Mouse (Mus musculus): ENCODE measurements around the gene Ppbp.
"Not testable (repeated sequence)": the region's sequence is repeated elsewhere in the genome, so short reads cannot be mapped to it uniquely, and the experiment has no call there.

Gene Ppbp

DNA sequence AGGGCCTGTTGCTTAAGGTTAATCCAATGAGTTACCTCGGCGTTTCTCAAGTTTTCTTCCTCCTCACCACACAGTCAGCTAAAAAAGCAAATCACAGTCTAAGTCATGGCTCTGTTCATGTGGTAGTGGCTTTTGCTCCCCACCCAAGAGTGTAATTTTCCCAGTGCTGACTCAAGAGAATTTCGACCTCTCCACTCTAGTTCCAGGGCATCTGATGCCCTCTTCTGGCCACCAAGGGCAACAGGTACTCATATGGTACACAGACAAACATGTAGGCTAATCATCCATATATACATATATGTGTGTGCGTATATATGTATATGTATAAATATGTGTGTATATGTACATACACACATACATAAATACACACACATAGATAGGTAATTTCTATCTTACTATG lies 19.8 kb downstream of the Ppbp start:
- no peak for DNase-seq (ENCODE audit: low read depth)

DNA sequence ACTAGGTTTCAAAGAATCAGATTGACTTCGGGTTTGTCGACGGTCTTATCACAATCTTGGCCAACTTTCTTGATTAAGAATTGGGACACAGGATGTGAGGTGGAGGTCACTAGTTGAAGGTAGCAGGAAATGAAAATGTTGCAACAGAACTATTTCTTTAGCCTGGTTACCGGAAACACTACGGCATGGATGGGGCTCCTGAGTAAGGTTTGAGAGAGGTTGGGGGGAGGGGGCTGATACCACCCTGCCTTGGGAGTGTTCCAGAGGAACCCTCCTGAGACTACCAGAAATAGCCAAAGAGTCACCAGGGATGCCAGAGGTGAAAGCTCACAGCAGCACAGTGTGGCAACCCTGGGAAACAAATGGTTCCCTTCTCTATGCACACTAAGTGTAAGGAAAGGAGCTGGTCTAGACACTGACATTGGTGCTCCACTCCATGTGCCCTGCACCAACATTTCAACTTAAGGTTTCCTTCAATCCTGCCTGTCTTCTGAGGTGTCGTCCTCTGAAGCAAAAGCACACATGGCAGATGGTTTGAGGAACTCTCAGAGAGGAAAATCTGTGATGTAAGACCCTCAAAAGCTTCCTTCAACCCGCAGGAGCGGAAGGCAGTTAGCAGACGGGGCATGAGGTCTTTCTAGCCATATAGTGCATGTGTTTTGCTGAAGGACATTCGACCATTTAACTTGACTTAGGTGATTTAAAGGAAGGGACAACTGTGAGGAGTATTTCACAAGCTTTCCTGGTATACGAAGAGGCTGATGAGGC lies 21.2 kb downstream of the Ppbp start:
- DNase-seq (ENCODE audit: low read depth), result no peak

DNA sequence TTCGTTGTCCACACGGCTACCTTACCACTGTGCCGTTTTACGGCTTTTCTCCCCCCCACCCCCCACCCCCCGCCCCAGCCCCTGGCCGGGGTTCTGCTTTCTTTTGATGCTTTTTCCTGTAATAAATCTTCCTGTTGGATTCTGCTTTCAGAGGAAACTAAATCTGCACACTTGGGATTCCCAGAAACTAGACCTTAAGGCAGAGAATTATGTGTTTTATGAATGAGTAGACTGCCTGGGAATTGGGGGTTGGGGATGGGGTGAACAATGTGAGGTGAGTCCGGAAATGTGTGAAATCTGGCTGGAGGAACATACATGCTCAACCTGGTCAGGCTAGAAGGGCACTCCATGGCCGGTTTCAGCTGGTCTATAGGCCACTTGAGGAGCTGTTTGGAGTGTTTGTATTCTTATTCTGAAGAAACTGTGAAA lies 21.8 kb downstream of the Ppbp start:
- no peak for DNase-seq (ENCODE audit: low read depth)

DNA sequence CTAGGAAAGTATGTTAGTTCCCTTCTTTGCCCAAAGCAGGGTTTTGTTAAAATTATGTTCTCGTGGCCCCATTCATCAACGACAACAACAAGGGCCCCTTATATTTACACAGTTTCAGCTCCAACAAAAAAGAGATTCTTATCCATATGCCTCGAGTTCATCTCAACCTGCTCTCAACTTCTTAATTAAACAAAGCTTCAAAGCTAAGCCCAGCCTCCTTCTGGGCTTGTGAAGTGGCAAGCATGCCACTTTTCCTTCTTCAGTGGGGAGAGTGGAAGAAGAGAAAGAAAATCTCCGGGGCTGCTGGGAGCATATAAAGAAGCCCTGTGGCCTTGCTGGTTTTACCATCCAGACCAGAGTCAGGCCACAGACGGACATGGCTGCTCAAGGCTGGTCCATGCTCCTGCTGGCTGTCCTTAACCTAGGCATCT lies 25.9 kb downstream of the Ppbp start, which contains the start of gene Cxcl15:
Gene Cxcl15, plus strand, starts transcription at position 340 of the 431 bp plus-strand sequence.
- DNase-seq (ENCODE audit: low read depth), result no peak

DNA sequence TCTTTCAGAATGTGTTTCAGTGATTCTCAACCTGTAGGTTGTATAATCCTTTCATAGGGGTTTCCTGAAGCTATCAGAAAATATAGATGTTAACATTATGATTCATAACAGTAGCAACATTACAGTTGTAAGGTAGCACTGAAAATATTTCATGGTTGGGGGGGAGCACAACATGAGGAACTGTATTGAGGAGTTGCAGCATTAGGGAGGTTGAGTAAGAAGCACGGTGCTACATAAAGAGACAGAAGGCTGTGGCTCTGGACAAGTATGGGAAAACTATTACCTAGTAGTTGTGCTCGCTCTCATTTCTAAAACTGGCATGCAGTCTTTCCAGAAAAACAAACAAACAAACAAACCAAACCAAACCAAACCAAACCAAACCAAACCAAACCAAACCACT lies 27.1 kb downstream of the Ppbp start:
- not testable (repeated sequence) for DNase-seq (ENCODE audit: low read depth)

DNA sequence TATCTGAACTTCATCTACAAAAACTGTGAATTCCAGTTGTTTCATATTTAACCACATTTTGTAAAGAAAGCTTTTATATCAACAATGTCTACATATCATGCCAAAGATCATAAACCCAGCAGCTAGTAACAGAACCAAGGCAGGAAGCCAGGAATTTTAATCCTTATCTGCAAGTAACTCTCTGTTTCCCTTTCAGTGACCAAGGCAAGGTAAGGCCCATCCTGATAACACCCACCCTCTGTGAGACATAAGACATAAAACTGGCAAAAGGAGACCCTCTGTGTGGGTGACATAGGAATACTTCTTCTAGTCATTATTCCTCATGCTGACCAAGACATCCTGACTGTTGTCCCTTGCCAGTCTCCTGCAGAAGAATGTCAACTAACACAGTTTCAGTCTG lies 36.3 kb downstream of the Ppbp start:
- no peak for DNase-seq (ENCODE audit: low read depth)

DNA sequence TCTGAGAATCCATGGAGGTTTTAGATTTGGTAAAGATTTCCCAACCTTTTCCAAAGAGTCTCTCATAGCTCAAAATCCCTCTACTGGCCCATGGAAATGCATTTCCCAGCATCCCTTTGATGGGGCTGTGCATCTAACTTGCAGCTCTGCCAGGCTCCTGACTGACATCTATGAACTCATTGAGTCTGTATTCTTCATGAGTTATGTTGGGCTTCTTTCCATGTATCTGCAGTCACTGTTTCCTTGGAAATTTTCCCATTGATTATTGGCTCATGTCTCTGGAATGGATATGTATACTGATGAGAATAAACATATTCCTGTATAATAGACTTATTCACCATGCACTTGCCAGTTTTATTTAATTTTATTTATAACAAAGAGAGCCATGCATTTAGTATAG lies 37.7 kb downstream of the Ppbp start:
- DNase-seq (ENCODE audit: low read depth), result no peak

DNA sequence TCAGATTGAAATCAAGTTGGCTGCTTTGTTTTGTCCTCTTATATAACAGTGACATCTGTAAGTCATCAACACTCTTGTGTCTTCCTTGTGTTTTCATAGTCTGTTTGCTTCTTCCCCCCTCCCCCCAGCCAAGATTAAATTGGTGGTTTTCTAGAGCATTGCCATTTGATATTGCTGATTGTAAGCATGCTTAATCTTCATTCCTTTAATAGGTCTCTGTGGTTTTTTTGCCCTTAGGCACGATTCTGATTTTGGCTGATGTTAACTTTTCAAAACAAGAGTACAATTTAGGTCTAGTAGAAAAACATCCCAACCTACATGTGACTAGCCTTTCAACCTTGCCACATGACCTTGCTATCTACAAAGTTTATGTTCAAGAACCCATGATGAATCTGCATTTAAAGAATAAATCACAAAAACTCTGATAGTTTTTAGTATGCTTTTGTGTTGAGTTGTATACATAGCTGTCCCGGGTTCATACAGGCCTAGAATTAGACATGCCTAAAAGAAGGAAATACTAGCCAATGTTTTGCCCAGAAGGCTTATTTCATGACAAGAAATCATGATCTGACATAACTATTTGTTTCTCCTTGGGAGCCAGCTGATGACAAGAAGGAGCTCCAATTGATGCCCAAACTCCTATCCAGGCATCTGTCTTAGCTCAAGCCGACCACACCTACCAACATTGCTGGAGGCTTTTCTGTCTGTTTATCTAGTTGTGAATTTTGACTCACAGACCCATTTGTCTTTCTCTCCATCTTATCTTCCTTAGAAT lies 39.0 kb downstream of the Ppbp start:
- DNase-seq (ENCODE audit: low read depth), result no peak
